Mouse (Mus musculus): ENCODE measurements at regions not wholly inside any gene's neighbourhood (a gene's known extent, or its start where the extent isn't known, plus 50 kb on each side); places are given as distances from the start of the nearest gene placed in this dataset.

GRCm38 (mm10) chr12:64550915-64551570 is 76.6 kb upstream of the Fscb start:
- peak; percentile 37 for DNase-seq (ENCODE audit: low read depth, low spot score)

- no peak for DNase-seq (ENCODE audit: low read depth, low spot score)
Observed at GRCm38 (mm10) chr12:64541111-64541510, 66.6 kb upstream of the Fscb start.

All from R1 (cell line).